Mouse (Mus musculus) cortical plate, adult 2 months (tissue): Measurements from ENCODE around the gene Gm28539.

ENCODE experiments used
- CTCF ChIP-seq: fragments of 200-500 bp; IDR thresholded peaks from 2 replicates; pipeline ENCODE4 v1.5.1; 2011; ENCODE audit warnings: mild to moderate bottlenecking, control low read depth, low read length; ENCODE audit not compliant: insufficient read depth; ENCODE audit errors: extremely low read depth
- POLR2A ChIP-seq: fragments of 200-500 bp; IDR thresholded peaks from 2 replicates; pipeline ENCODE4 v1.6.1; 2011; ENCODE audit warnings: mild to moderate bottlenecking, low read length, control low read depth; ENCODE audit not compliant: insufficient read depth; ENCODE audit errors: extremely low read depth

DNA sequence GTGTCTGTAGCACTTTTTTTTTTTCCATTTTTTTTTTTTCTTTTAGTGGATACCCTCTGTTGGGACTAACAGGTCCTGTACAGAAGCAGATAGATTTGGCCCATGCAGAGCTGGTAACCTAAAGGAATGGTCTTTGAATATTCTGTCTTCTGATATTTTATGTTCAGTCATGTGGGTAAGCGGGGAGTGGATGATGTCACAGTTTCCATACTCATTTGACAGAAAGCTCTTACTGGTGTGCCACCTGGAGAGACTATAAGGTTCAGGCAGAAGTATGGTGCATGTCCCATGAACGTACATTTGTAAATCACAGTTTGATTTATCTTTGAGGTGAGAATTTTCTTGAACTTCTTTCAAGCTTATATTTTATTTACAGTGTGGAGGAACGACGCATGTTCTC, 79.7 kb downstream of the Gm28539 start:
- no peak for TF ChIP-seq POLR2A
- no peak for TF ChIP-seq CTCF
